Mouse (Mus musculus) brain, adult 10 weeks (tissue): ENCODE measurements around the gene Chil3. TPM values are rescaled to one million over a fixed set of nuclear protein-coding genes. Genes with fewer than 3 reads are reported as not detected.

Experiments used
- polyA plus RNA-seq: library from polyadenylated mRNA; stranded (reverse); fragments of 350-450 nt; fragmentation: Illumina TruSeq; extraction: RNeasy Lipid Tissue Mini Kit (QIAGEN cat#74804); gene quantifications from one replicate; pipeline ENCODE4 v1.2.3, GENCODE M21; 2015; ENCODE audit warnings: low read depth, low replicate concordance

The Chil3 gene
- 0.73 TPM for polyA plus RNA-seq

GRCm38 (mm10) chr3:106167464-106167863 is at the start of gene Chil3:
Gene Chil3 (minus strand): TSS chr3:106167564.

GRCm38 (mm10) chr3:106112929-106113328 is 54.4 kb downstream of the Chil3 start, which contains the start of gene Chia1:
Gene Chia1 (plus strand): TSS chr3:106113229.

Other genes starting within 250 kb of the Chil3 start
- gene I830077J02Rik, start 234.9 kb downstream of the Chil3 start, polyA plus RNA-seq: 2.8 TPM
- gene Wdr77, start 208.2 kb downstream of the Chil3 start, polyA plus RNA-seq: 44.4 TPM
- gene Atp5f1, start 207.5 kb downstream of the Chil3 start, polyA plus RNA-seq: 553 TPM
- gene Ovgp1, start 193.9 kb downstream of the Chil3 start, polyA plus RNA-seq: 5.3 TPM
- gene Pifo, start 152.9 kb downstream of the Chil3 start, polyA plus RNA-seq: 3.2 TPM
- not detected for gene Chil5, start 134.8 kb downstream of the Chil3 start, polyA plus RNA-seq
- 2.3 TPM for gene Chia1, start 54.3 kb downstream of the Chil3 start, polyA plus RNA-seq
- not detected for gene Chil4, start 51.9 kb upstream of the Chil3 start, polyA plus RNA-seq
- gene Chil6, start 238.6 kb upstream of the Chil3 start, polyA plus RNA-seq: not detected